Mouse (Mus musculus) gastrocnemius, postnatal 36 days (tissue): ENCODE results near the gene Yjefn3. TPM values are rescaled to one million over a fixed set of nuclear protein-coding genes. Genes with fewer than 3 reads are reported as not detected.

ENCODE experiments used
- DNase-seq, 2 experiments: peaks; one replicate each; pipeline ENCODE4 v3.0.0; 2022
- intact Hi-C: fragments of 180-260 bp; cut with DNase I; formaldehyde crosslinking; loops from one replicate; pipeline ENCODE4 v1.15.1; 2025
- total RNA-seq, 2 experiments: library from RNA; stranded (reverse); gene quantifications; 2 replicates each; pipeline ENCODE4 v1.2.3; 2021

Yjefn3 gene
- total RNA-seq, 2 experiments from 2014 or later, result 5.7 to 9.0 TPM

DNA sequence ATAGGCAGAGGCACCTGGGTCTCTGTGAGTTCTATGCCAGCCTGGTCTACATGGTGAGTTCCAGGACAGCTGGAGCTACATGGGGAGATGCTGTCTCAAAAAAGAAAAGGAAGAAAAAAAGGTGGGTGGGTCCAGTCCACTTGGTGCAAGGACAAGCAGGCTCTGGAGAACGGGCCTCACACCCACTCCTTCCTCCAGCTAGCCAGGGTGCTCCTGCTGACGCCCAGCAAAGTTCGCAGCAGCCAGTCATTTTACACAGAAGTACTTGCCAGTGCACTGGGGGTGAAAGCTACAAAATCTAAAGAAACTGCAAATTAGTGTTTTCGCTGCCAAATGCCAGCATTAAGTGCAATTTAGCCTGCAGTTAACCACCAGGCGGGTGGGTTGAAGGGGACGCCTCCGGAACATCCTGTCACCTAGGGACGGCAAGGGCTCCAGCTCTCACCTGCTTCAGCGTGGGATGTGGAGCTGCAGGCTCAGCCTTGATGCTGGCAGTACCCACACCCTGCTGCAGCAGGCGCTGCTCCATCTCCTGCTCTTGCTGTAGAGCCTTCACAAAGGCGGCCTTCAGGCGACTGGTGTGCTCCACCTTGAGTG is 10.1 kb upstream of the Yjefn3 start:
- no peak for DNase-seq
- intact Hi-C loops, result no loop called here

DNA sequence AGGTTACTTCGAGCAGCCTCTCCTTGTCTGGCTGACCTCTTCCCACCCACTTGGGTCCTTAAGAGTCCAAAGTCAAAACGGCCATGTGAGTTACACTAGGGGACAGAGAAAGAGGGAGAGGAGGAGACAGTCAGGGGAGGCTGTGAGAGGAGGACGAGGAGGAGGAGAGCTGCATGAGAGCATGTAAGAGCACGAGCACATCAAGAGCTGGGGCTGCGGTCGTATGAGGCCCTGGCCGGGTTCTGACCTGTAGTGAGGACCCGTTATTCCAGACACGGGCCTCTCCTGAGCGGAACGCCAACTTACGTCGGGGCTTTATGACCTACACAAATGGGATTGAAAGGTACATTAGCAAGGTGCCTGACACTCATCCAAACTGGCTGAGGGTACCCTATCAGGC is 9.4 kb upstream of the Yjefn3 start:
- intact Hi-C loops, result no loop called here
- DNase-seq, result no peak

DNA sequence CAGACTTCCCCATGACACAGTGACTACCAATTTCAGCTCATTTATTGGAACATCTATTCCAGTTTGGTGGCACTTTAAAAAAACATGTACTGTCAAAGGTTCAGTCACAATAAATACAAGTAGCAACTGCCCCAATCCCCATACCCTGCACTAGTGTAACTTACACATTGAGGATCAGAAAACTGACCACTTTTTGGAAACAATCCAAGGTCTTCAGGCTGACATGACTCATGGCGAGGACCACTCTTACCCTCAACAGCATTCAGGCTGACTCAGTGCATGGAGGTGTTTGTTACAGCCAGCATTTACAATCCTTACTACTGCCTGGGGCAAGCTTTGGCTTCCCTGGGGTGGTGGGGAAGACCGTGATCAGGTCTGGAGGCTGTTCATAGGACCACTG is 4.6 kb upstream of the Yjefn3 start:
- DNase-seq, result no peak
- intact Hi-C loops, result no loop called here

DNA sequence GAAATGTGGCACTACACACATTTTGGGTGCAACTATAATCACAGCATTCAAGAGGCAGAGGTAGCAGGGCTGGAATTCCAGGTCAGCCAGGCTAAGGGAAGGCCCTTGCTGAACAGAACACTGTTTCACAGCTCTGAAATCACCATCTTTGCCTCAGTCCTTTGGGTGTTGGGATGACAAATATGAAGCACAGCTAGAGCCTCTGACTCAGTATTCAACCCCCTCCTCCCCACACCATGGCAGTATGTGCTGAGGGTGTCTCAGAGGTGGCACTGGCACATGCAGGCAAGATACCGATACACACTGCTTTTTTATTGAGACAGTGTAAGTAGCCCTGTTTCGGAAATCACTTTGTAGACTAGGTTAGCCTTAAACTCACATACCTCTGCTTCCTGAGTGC is 3.7 kb upstream of the Yjefn3 start:
- DNase-seq, result no peak
- intact Hi-C loops, result no loop called here

DNA sequence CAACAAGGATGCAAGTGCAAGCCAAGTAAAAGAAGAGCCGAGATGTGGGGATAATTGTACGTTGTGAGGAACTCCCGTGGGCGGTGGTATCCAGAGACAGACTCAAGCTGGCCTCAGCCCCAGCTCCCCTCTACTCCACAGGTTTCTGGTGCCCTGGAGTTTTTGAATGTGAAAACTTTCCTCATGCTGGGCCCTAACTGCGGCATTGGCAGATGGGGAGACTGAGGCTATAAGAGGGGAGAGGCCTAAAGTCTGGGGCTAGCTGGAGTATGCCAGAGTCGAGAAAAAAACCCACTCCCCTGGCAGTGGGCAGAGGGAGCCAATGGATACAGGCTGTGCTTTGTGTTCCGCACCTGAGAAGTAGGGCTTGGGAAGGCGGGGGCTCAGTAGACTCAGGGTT is 1.6 kb upstream of the Yjefn3 start:
- intact Hi-C loops, result no loop called here
- DNase-seq, result no peak

DNA sequence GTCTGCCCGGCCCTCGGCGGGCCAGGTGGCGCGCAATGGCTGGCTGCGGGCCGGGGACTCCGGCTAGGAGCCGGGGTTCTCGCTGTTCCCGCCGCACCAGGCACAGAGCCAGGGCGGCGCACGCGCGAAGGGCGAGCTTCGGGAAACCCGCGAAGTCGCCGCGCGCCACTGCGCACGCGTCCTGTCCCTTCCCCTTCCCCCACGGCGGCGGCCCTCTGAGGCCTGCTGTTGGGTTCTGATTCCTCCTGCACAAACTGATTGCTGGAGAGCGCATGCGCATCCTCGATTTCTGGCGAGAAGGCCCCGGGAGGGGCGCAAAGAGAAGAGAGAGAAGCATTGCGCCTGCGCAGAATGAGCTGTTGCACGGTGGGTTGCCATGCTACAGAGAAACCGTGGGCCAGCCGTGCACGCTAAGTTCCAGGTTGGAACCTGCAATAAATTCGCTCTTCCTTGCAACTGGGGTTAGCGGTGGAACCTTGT is 591 bp upstream of the Yjefn3 start:
- DNase-seq, result peak; percentile 98
- intact Hi-C loops, result no loop called here

DNA sequence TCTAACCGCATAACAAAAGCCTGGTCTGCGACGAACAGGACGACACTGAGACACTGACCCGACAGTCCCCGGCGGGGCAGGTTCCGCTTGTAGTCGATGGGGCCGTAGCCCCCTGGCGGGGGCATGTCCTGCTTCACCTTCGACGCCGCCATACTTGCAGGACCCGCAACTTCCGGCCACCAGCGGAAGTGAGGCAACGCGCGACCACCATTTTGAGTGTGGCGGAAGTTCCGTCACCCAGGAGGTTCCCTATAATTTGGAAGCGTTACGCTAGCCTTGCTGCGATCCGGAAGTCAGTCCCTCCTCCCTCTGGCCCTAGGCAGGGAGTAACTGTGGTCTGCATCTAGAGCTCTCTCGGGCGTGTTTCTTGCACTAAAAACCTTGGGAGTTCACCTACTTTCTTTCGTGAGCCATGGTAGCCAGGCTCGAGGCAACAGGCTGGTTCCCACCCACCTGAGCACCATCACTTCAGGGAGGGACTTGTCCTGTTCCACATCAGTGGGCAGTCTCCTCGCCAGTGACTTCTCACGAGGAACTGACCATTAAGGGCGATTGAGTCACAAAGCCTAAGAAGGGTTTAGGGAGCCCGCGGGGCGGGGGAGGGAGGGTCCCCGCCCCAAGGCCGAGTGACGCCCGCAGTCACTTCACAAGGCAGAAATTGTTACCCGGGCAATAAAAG is 889 bp downstream of the Yjefn3 start:
- intact Hi-C loops, result no loop called here
- peak; percentile 95 to 99 for DNase-seq

DNA sequence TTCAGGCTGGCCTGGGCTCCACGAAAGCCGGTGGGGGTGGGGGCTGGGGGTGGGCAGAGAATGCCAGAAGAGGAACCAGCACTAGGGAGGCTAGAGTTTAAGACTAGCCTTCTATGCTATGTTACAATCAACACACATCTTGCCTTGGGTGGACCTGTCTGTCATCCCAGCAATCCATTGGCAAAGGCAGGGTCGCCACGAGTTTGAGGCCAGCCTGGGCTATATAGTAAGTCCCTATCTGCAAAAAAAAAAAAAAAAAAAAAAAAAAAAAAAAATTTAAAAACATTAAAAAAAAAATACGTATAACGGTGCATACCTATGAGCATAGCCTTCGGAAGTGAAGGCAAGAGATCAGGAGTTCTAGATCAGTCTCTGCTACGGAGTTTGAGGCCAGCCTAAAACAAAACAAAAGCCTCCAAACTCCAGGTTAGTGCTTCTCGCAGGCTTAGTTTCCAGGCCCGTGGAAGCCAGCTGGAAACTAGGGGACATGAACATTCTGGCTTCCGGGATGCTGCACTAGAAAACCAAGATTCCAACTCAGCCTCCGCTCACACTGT is 1.5 kb downstream of the Yjefn3 start:
- no peak for DNase-seq
- intact Hi-C loops, result no loop called here

DNA sequence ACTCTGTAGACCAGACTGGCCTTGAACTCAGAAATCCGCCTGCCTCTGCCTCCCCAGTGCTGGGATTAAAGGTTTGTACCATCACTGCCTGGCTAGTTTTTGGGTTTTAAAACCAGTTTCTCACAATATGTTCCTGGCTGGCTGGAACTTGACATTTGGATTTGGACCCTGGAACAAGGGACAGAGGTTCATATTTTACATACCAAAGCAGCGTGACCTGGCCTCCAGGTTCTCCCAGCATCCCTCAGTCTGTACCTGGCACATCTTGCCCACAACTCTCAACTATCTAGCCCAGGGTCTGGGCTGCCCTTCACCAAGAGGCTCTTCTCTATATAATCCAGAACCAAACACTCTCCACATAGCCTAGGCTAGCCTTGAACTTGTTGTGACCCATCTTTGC is 2.6 kb downstream of the Yjefn3 start:
- DNase-seq, result no peak
- intact Hi-C loops, result no loop called here

DNA sequence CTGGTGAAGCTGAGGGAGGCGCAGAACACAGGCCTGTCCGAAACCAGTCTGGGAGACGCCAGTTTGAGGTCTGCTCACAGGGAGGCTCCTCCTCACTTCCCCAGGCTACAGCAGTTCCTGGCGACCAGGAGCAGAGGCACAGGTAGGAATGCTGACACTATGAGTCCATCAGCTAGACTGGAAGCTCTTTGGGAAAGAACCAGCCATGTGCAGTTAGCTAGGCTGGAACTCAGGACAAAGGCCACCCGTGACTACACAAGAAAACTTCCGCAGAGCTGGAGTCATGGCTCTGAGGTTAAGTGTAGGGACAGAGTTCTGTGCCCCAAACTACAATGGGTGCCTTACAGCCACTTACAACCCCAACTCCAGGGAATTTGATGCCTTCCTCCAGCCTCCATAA is 4.7 kb downstream of the Yjefn3 start:
- intact Hi-C loops, result no loop called here
- no peak for DNase-seq

DNA sequence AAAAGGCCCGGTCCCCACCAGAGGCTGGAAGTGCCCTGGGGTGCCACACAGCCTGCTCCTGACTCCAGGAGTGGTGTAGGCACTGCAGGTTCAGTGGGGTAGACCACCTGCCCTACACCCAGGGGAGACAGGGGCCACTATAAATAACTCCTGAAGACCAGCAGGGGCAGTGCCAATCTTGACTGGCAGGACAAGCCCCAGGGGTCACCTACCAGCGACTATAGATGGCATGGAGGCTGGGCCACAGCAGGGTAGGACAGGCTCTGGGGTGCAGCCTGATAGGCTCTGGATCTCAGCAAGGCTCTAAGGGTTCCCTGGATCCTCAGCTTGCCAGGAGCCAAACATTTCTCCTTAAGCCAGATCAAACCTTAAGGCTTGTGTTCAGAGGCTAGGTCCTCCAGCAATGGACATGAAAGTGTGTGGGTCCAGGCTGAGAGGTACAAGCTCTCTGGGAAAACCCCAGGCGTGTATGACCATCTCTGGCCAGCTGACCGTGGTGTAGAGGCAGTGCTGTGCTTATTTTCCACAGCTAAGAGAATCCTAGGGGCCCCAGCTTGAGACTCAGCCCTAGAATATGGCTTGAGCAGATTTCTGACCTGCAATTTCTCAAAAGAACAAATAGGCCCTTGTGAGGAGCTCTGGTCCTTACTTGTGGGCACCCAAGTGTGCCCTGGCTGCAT is 6.6 kb downstream of the Yjefn3 start:
- intact Hi-C loops, result no loop called here
- DNase-seq, result no peak

DNA sequence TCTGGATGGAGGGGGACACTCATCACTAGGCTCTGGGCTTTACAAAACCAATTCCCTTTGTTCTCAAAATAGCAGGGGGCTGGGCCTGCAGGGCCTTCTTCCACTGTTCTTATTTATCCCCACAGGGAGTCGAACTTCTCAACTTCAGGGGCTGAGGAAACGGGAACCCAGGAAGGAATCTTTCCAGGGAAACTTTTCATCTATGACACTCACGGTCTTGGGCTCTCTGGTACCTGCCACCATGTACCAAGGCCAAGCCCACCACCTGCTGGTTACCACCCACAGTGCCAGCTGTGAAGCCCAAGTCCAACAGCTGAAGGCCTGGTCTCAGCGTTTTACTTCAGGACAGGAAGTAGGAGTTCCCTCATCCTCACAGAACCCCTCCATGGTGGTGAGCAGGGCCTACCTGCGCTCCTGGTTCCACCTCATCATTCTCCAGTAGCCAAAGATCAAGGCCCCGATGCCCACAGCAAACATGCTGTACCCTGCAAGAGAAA is 7.6 kb downstream of the Yjefn3 start:
- intact Hi-C loops, result no loop called here
- no peak for DNase-seq

DNA sequence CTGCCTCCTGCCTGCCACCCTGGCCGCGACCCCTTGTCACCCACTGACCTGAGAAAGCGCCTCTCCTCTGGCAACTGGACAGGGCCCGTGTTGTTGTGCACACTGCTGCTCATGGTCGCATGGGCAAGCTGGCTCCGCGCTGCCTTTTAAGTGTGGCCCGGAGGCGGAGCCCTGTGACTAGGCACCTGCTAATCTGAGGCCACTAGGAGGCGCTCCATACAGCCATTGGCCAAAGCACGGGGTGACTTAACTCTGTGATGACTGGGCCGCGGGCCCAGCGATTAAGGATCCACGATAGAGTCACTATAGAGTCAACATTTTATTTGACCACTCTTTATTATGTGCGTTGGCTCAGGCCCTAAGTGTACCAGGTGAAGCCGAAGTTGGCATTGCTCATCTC is 8.6 kb downstream of the Yjefn3 start:
- intact Hi-C loops, result no loop called here
- DNase-seq, result no peak

DNA sequence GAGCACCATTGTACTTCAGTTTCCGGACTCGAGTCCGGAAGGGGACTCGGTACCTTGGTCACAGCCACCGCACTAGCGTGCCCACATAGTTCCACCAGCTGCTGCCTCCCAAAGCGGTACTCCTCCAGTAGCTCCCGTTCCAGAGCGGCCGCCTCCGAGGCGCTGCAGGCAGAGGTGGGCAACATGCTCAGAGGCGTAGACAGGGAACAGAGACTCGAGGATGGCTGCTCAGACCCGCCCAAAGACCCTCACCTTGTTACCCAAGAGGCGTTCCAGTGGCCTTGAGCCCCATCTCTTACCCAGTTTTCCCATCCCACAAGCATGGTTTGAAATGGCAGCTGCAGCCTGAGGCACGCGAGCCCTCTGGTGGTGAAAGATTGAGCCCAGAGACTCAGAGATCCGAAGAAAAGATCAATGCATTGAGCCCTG is 11.7 kb downstream of the Yjefn3 start:
- intact Hi-C loops, result no loop called here
- no peak for DNase-seq

DNA sequence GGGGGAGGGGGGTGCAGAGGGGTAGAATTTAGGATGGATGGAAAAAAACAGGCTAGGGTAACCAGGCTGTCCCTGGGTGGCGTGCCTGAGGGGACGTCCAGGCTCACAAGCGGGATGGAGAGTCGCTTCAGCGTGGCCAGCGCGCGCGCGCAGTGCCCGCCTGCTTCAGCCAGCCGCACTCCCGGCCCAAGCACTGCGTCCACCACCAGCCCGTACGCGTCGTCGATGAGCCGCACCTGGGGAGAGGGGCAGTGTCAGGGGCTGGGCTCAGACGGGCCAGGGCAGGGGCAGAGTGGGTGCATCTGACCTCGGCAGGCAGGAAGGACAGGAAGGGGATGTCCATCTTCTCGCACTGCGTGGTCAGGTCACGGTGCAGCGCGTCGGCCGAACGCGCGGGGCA is 13.6 kb downstream of the Yjefn3 start:
- intact Hi-C loops, result no loop called here
- no peak for DNase-seq

DNA sequence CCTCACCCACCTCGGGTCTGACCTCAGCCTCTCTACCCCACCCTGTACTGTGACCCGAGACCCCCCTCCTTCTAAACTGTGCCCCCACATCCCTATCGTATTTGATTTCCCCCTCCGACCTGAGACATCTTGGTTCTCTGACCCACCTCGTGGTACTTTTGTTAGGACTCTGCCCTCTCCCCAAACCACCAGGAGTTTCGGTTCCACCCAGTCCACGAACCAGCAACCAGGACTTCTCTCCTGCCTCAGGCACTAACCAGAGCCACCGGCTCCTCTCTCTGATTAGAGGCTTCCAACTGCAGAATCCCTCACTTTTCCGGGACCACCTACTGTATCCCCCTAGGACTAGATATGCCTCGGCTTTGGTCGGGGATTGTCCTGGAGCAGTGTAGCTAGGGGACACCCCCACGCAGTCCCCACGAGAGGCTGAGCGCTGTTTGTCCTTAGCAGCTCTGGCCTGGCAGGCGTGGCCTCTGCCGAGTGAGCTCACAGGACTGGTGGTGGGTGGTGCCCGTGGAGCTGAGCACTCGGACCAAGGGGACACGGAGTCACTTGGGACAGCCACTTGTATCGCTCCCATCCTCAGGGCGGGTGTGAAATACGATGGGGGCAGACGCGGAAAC is 14.2 kb downstream of the Yjefn3 start:
- intact Hi-C loops, result no loop called here
- no peak for DNase-seq

DNA sequence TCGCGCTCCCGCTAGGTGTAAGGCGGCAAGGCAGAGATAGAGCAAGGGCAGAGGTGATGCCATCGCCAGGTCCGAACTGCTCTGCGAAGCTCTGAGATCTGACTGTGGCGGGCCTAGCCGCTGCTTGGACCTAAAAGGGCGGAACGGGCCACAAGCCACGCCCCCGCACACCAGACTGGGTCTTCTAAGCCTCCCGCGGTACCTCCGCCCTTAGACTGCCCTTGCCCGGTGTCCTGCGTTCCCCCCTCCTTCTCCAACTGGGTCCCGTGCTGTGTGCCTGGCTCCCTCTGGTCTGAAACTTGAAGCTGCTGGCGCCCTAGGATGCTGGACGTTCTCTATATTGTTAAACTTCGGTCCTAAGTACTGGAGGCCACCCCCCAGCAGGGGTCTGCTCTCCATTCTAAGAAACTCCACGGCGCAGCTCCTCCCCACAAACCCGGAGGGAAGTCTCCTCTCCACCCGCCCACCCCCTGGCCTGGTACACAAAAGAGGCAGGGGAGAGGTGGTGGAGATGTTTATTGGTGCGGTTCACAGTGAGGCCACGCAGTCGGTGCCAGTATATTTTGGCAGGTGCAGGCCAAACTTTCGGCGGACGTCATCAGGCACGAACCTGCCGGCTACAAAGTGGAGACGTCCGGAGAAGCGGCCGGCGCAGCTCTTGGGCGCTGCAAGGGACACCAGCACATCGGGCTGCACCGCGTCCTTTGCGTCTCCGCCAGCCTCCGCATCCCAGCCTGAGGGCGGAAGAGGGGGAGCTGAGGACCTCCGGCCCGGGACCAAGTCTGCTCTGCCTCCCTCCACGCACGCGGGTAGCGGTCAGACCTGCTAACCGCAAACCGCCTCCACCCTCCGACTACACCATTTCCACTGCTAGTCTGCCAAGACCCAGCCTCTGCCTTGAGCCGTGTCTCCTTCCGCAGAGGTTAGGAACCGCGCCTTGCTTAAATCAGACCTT is 14.9 kb downstream of the Yjefn3 start, which contains the start of gene Cilp2:
Gene Cilp2 (minus strand): TSS at position 399 of the 955 bp plus-strand sequence.
- intact Hi-C loops, result no loop called here
- DNase-seq, result peak in 1 of 2 experiments; percentile 41

DNA sequence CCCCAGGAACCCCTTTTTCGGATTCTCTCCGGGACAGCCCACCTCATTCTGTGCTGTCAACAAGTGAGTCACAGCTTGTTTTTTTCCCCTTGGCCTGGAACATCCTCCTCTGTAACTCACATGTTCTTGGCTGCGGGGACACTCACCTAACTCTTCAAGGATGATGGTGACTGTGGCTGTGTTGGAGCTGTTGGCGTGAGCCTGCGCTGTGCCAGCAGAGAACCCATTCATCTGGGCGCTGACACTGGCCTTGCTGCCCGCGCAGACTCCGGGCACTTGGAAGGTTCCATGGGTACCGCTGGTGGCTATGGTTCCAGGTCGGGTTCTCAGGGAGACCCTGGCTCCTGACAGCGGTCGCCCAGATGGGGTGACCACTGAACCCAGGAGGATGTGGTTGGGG is 18.4 kb downstream of the Yjefn3 start:
- intact Hi-C loops, result no loop called here
- no peak for DNase-seq

DNA sequence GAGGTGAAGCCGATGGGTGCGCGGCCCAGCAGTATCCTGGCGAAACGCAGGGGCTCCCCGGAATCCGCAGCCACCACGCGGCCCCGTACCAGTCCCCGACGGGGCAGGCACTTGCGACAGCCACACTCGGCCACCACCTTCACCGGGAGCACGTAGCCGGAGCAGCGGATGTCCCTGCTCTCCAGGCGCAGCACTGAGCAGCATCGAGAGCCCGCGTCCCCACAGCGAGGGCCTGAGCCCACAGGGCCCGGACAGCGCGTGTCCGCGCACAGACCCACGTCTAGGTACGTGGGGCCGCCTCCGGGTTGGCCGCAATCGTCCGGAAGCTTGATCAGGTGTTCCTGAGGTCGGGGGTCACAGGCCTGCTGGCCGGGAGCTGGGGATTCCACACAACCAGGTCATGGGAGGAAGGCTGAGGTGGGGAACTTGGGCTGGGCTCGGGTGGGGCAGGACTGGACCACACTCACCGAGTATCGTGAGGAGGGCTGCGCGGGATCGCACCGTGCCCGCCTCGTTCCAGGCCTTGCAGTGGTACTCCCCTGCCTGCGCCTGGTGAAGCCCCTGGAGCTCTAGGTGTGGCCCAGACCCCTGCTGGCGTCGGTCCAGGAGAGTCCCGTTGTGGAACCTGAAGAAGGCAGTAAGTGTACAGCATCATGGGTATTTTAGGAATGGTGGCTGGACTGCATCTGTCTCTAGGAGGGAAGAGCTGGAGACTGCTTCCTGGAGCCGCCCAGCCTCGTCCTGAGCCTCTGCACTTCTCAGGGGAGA is 19.5 kb downstream of the Yjefn3 start:
- no peak for DNase-seq
- intact Hi-C loops, result no loop called here
